Mouse (Mus musculus) right cerebral cortex, postnatal 36 days (tissue): ENCODE measurements at regions not wholly inside any gene's neighbourhood (a gene's known extent, or its start where the extent isn't known, plus 50 kb on each side); places are given as distances from the start of the nearest gene placed in this dataset.
"Not testable (repeated sequence)": the region's sequence is repeated elsewhere in the genome, so short reads cannot be mapped to it uniquely, and the experiment has no call there.

Source experiments
- DNase-seq, 2 experiments: peaks; one replicate each; pipeline ENCODE4 v3.0.0; 2022; ENCODE audit warnings: low spot score in 2 of 2, mixed read lengths in 1 of 2

DNA sequence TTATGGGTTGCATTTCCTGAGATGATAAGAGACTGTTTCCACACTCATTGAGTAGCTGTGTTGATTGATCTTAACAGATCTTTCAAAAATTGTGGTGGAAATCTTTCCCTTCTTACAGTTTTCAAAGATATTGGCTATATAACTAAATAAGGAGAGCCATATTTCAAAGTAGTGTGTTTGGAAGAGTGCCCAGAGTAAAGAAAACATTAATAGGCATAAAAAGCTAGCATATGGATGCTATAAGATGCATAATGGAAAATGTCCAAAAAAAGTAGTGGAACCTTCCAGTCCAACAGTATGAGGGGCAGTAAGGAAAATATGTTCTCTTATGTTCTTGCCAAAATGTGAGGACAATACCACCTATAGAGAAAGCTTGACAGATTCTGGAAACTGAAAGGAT, 137.2 kb upstream of the Speer3 start:
- DNase-seq = no peak

DNA sequence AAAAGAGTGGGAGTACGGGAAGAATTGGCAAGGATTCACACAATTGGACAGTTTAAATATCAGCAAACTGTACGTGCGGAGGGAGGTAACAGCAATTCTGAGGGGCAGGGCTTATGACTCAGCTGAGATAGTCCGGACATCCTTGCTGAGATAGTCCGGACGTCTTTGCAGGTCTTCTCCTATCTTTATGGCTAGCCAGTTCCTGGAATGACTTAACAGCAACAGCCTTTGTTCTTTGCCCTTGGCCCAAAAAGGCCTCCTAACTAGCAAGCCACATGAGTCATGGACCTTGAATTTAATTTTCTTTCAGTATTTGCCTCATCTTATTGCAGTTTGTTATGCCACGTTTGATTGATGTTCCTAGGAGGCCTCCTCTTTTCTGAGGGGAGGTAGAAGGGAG, 133.1 kb upstream of the Speer3 start:
- DNase-seq = not testable (repeated sequence)

- no peak for DNase-seq
These were observed 131.9 kb upstream of the Speer3 start for GRCm38 (mm10) chr5:13659514-13659913.

GRCm38 (mm10) chr5:13667444-13667843, 124.0 kb upstream of the Speer3 start:
- peak; percentile 62 to 75 for DNase-seq

- DNase-seq = no peak
These were observed 122.6 kb upstream of the Speer3 start for GRCm38 (mm10) chr5:13668840-13669239.

GRCm38 (mm10) chr5:13690929-13691806, 100.3 kb upstream of the Speer3 start:
- no peak for DNase-seq

- no peak for DNase-seq
These were observed 96.6 kb upstream of the Speer3 start for GRCm38 (mm10) chr5:13694847-13695246.
